Mouse (Mus musculus) hindbrain, embryonic 11.5 days (tissue): ENCODE data around the gene Hist1h4i. TPM values are rescaled to one million over a fixed set of nuclear protein-coding genes. Genes with fewer than 3 reads are reported as not detected.
A peak's percentile ranks its signal among the peaks of the same experiment; 100 is the strongest.

Experiments used
- ATAC-seq: fragments of 200-750 bp; cut with Nextera tagmentation; 2 replicates; pipeline ENCODE4 v1.8.0; 2017; ENCODE audit warnings: mild to moderate bottlenecking, moderate TSS enrichment, moderate library complexity; ENCODE audit not compliant: low FRiP score
- DNase-seq: peaks from one replicate; pipeline ENCODE4 v3.0.0-alpha.2; 2015; ENCODE audit warnings: low spot score
- H3K27ac ChIP-seq: fragments of 300-500 bp; sonication (generic); 2 replicates; pipeline ENCODE4 v1.5.1; 2014; ENCODE audit warnings: mild to moderate bottlenecking, low read depth, low read length
- H3K27me3 ChIP-seq: fragments of 300-500 bp; sonication (generic); 2 replicates; pipeline ENCODE4 v1.6.1; 2014; ENCODE audit warnings: mild to moderate bottlenecking, low read length, moderate library complexity, mixed read lengths; ENCODE audit not compliant: control insufficient read depth, insufficient read depth
- H3K36me3 ChIP-seq: fragments of 300-500 bp; sonication (generic); 2 replicates; pipeline ENCODE4 v1.6.1; 2014; ENCODE audit warnings: mild to moderate bottlenecking, low read length, moderate library complexity, mixed read lengths; ENCODE audit not compliant: control insufficient read depth, insufficient read depth
- H3K4me1 ChIP-seq: fragments of 300-500 bp; sonication (generic); replicated peaks from 2 replicates; pipeline ENCODE4 v1.6.1; 2014; ENCODE audit warnings: low read length, mixed read lengths; ENCODE audit not compliant: control insufficient read depth, insufficient read depth
- H3K4me2 ChIP-seq: fragments of 300-500 bp; sonication (generic); replicated peaks from 2 replicates; pipeline ENCODE4 v1.6.1; 2014; ENCODE audit warnings: mild to moderate bottlenecking, low read depth, low read length
- H3K4me3 ChIP-seq: fragments of 300-500 bp; sonication (generic); 2 replicates; pipeline ENCODE4 v1.5.1; 2014; ENCODE audit warnings: low read depth, low read length
- H3K9ac ChIP-seq: fragments of 300-500 bp; sonication (generic); 2 replicates; pipeline ENCODE4 v1.6.1; 2014; ENCODE audit warnings: low read depth, low read length
- H3K9me3 ChIP-seq: fragments of 300-500 bp; sonication (generic); 2 replicates; pipeline ENCODE4 v1.6.1; 2016; ENCODE audit warnings: low read length; ENCODE audit not compliant: control insufficient read depth
- WGBS: fragments of 180-500 bp; shearing (Covaris S2); extraction: QIAGEN DNeasy Blood & Tissue Kit; methylation state at CpG from one replicate; pipeline ENCODE4 v1.1.7; 2014; 5-methylcytosine and 5-hydroxymethylcytosine counted together
- polyA plus RNA-seq: library from polyadenylated mRNA; unstranded; fragments of >200 nt; fragmentation: Nextera tagmentation; extraction: Ambion mirVana; gene quantifications from 2 replicates; pipeline ENCODE4 v1.2.1, GENCODE M21; 2014

Hist1h4i gene
- polyA plus RNA-seq, 1 experiment from 2014 or later, result 31.4 TPM

DNA sequence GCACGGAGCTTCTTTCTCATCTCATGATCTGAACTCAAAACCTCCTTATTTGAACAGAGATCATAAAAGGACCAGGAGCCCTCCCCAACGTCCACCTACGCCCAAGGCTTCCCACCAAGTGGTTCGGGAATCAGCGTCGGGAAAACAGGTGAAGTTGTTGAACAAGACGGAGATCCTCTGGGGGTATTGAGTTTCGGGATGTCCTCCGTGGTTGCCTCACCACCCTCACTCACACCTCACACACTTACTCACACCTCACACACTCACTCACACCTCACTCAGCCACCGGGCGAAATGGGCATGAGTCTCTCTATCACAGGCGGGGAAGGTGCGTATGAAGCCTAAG, 44.3 kb downstream of the Hist1h4i start:
- no peak overlapping the region for H3K27ac ChIP-seq
- H3K36me3 ChIP-seq, result no peaks in the 10 kb centered on the region
- ATAC-seq, result 0 out of 2 replicates have a peak, but pooled peaks have one; percentile 39
- peak overlapping the region; percentile 41 for H3K4me2 ChIP-seq
- H3K9ac ChIP-seq, result no peak overlapping the region
- H3K9me3 ChIP-seq, result no peaks in the 10 kb centered on the region
- H3K4me1 ChIP-seq, result peaks cover 2% of the 10 kb centered on the region; the same call in 1 of the 2 replicates
- peaks cover 66% of the 10 kb centered on the region for H3K27me3 ChIP-seq
- no peak for DNase-seq
- peak overlapping the region; percentile 23 for H3K4me3 ChIP-seq
- under 1% methylated on average over 13 of the region's 13 CpGs for WGBS

GRCm38 (mm10) chr13:21996101-21996839, 44.9 kb downstream of the Hist1h4i start:
- ATAC-seq (0 out of 2 replicates have a peak, but pooled peaks have one; percentile 30), DNase-seq (peak; percentile 73)
- Histone ChIP-seq H3K4me3 (peak overlapping the region; percentile 26), H3K9ac (no peak overlapping the region), H3K4me2 (peak overlapping the region; percentile 57), H3K36me3 (no peaks in the 10 kb centered on the region), H3K27me3 (peaks cover 61% of the 10 kb centered on the region), H3K27ac (no peak overlapping the region), H3K4me1 (peaks cover 2% of the 10 kb centered on the region; the same call in 1 of the 2 replicates), H3K9me3 (no peaks in the 10 kb centered on the region)
- 4% methylated on average over 12 of the region's 12 CpGs for WGBS

- no peaks in the 10 kb centered on the region for H3K9me3 ChIP-seq
- peaks cover 52% of the 10 kb centered on the region for H3K27me3 ChIP-seq
- no peak overlapping the region for H3K9ac ChIP-seq
- 1% methylated on average over 21 of the region's 21 CpGs for WGBS
- peak; percentile 69 for DNase-seq
- H3K4me1 ChIP-seq, result peaks cover 2% of the 10 kb centered on the region; the same call in 1 of the 2 replicates
- no peak overlapping the region for H3K27ac ChIP-seq
- H3K4me3 ChIP-seq, result peak overlapping the region; percentile 26
- peak overlapping the region; percentile 57 for H3K4me2 ChIP-seq
- ATAC-seq, result peak; percentile 51; the same call in 1 of the 2 replicates
- H3K36me3 ChIP-seq, result no peaks in the 10 kb centered on the region
Measured at GRCm38 (mm10) chr13:21995331-21995914, 45.7 kb downstream of the Hist1h4i start.

DNA sequence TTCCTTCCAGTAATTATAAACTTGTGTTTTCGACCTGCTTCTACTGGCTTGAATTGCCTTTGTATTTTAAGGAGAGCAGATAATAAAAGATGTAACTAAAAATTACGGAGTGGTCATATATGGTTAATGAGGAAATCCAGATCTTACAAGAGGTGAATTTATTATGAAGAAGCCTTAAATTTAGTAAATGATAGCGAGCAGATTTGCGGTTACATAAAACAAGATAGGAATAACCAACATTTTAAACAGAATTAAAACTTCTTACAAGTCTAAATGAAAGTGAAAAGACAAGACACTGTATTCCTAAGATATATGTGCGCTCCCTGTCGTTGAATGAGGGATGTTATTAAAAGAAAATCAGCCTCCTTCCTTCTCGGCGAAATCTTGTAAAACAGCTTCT, 46.3 kb downstream of the Hist1h4i start:
- no peak overlapping the region for H3K27ac ChIP-seq
- WGBS, result 5% methylated on average over 8 of the region's 8 CpGs
- H3K4me2 ChIP-seq, result peak overlapping the region; percentile 57
- H3K27me3 ChIP-seq, result peaks cover 47% of the 10 kb centered on the region
- no peaks in the 10 kb centered on the region for H3K36me3 ChIP-seq
- DNase-seq (no peak), ATAC-seq (no peak)
- no peaks in the 10 kb centered on the region for H3K9me3 ChIP-seq
- H3K4me1 ChIP-seq, result peaks cover 2% of the 10 kb centered on the region; the same call in 1 of the 2 replicates
- H3K9ac ChIP-seq, result no peak overlapping the region
- peak overlapping the region; percentile 26 for H3K4me3 ChIP-seq

GRCm38 (mm10) chr13:21993957-21994738, 47.0 kb downstream of the Hist1h4i start:
- no peaks in the 10 kb centered on the region for H3K36me3 ChIP-seq
- H3K4me3 ChIP-seq, result no peak overlapping the region
- H3K4me2 ChIP-seq, result no peak overlapping the region
- peaks cover 41% of the 10 kb centered on the region for H3K27me3 ChIP-seq
- H3K4me1 ChIP-seq, result peaks cover 2% of the 10 kb centered on the region; the same call in 1 of the 2 replicates
- WGBS, result under 1% methylated on average over 22 of the region's 22 CpGs
- H3K9me3 ChIP-seq, result no peaks in the 10 kb centered on the region
- peak; percentile 72 for DNase-seq
- ATAC-seq, result no peak
- no peak overlapping the region for H3K27ac ChIP-seq
- no peak overlapping the region for H3K9ac ChIP-seq

DNA sequence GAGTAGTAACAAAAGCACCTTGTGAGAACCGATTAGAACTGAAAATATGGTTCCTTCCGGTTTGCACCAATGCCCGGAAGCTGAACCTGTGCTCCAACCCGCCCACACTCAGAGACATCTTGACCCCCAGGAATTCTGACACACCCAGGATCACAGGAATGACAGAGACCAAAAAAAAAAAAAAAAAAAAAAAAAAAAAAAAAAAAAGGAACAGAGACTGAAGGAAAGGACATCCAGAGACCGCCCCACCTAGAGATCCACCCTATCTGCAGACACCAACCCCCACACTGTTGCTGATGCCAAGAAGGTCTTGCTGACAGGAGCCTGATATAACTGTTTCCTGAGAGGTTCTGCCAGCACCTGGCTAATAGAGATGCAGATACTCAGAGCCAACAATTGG, 48.6 kb downstream of the Hist1h4i start:
- Histone ChIP-seq H3K9ac (no peak overlapping the region), H3K27ac (no peak overlapping the region), H3K9me3 (no peaks in the 10 kb centered on the region), H3K36me3 (no peaks in the 10 kb centered on the region), H3K27me3 (peaks cover 26% of the 10 kb centered on the region), H3K4me3 (no peak overlapping the region), H3K4me2 (no peak overlapping the region), H3K4me1 (peaks cover 2% of the 10 kb centered on the region; the same call in 1 of the 2 replicates)
- ATAC-seq (no peak), DNase-seq (no peak)
- WGBS, result 88% methylated on average over 5 of the region's 5 CpGs

Other genes with a start within 250 kb of the Hist1h4i start
- 17.8 and 18.7 TPM in 2 replicates for gene Hist1h2bq, start 231.2 kb downstream of the Hist1h4i start, polyA plus RNA-seq
- 2.1 TPM in 1 of 2 replicates, not detected in the other for gene Hist1h2ao, start 230.9 kb downstream of the Hist1h4i start, polyA plus RNA-seq
- gene Hist1h4m, start 229.6 kb downstream of the Hist1h4i start, polyA plus RNA-seq, result not detected in 2 replicates
- gene Hist1h4n, start 209.2 kb downstream of the Hist1h4i start, polyA plus RNA-seq, result 13.4 and 14.6 TPM in 2 replicates
- gene Hist1h2ap, start 207.9 kb downstream of the Hist1h4i start, polyA plus RNA-seq, result 4,676 and 4,856 TPM in 2 replicates
- 18.1 and 18.6 TPM in 2 replicates for gene Hist1h2br, start 207.6 kb downstream of the Hist1h4i start, polyA plus RNA-seq
- gene Zfp184, start 96.3 kb downstream of the Hist1h4i start, polyA plus RNA-seq, result 25.7 and 27.8 TPM in 2 replicates
- 0.11 TPM in 2 replicates for gene Pom121l2, start 60.2 kb downstream of the Hist1h4i start, polyA plus RNA-seq
- gene Prss16, start 31.6 kb downstream of the Hist1h4i start, polyA plus RNA-seq, result 0.51 TPM in 1 of 2 replicates, not detected in the other
- gene Hist1h2ah, start 5.8 kb downstream of the Hist1h4i start, polyA plus RNA-seq, result 8.4 and 11.9 TPM in 2 replicates
- gene Hist1h2bk, start 5.5 kb downstream of the Hist1h4i start, polyA plus RNA-seq, result 7.2 and 10.2 TPM in 2 replicates
- 58.7 and 60.3 TPM in 2 replicates for gene Hist1h2ag, start 1.6 kb upstream of the Hist1h4i start, polyA plus RNA-seq
- gene Hist1h2bj, start 1.9 kb upstream of the Hist1h4i start, polyA plus RNA-seq, result 14.0 and 15.2 TPM in 2 replicates
- gene Vmn1r188, start 43.1 kb upstream of the Hist1h4i start, polyA plus RNA-seq, result not detected in 2 replicates
- not detected in 2 replicates for gene Vmn1r189, start 64.5 kb upstream of the Hist1h4i start, polyA plus RNA-seq
- gene Vmn1r191, start 142.6 kb upstream of the Hist1h4i start, polyA plus RNA-seq, result not detected in 2 replicates
- gene Vmn1r192, start 149.8 kb upstream of the Hist1h4i start, polyA plus RNA-seq, result not detected in 2 replicates
- not detected in 2 replicates for gene Vmn1r193, start 181.8 kb upstream of the Hist1h4i start, polyA plus RNA-seq
- not detected in 2 replicates for gene Vmn1r194, start 202.9 kb upstream of the Hist1h4i start, polyA plus RNA-seq
- not detected in 2 replicates for gene Vmn1r195, start 229.2 kb upstream of the Hist1h4i start, polyA plus RNA-seq
- not detected in 2 replicates for gene Vmn1r196, start 248.6 kb upstream of the Hist1h4i start, polyA plus RNA-seq